Mouse (Mus musculus) left cerebral cortex, postnatal 4 days (tissue): Measurements from ENCODE around the gene Myoc. TPM values are rescaled to one million over a fixed set of nuclear protein-coding genes. Genes with fewer than 3 reads are reported as not detected.
"Not testable (repeated sequence)": the region's sequence is repeated elsewhere in the genome, so short reads cannot be mapped to it uniquely, and the experiment has no call there.

Experiments used
- DNase-seq: peaks from one replicate; pipeline ENCODE4 v3.0.0-alpha.2; 2022
- intact Hi-C: fragments of 180-260 bp; cut with DNase I; formaldehyde crosslinking; loops from one replicate; pipeline ENCODE4 v1.15.1; 2025
- total RNA-seq, 2 experiments: library from RNA; stranded (reverse); gene quantifications; 2 replicates each; pipeline ENCODE4 v1.2.3; 2021

Myoc gene
- total RNA-seq = under 1 TPM; 0.24 to 0.28 TPM

DNA sequence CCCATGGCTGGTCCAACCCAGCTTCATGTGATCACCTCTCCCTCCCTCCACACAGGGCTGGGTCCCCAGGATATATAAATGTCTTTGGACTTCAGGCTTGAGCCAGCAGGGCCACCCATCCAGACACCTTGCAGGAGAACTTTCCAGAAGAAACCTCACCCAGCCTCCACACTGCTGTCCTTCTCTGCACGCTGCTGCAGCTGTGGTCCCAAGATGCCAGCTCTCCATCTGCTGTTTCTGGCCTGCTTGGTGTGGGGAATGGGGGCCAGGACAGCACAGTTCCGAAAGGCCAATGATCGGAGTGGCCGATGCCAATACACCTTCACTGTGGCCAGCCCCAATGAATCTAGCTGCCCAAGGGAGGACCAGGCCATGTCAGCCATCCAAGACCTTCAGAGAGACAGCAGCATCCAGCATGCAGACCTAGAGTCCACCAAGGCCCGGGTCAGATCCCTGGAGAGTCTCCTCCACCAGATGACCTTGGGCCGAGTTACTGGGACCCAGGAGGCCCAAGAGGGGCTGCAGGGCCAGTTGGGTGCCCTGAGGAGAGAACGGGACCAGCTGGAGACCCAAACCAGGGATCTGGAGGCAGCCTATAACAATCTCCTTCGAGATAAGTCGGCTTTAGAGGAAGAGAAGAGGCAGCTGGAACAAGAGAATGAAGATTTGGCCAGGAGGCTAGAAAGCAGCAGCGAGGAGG is at the start of gene Myoc:
Myoc (plus strand) TSS at position 105 of the 700 bp plus-strand sequence.
- intact Hi-C loops = no loop called here
- DNase-seq = no peak

DNA sequence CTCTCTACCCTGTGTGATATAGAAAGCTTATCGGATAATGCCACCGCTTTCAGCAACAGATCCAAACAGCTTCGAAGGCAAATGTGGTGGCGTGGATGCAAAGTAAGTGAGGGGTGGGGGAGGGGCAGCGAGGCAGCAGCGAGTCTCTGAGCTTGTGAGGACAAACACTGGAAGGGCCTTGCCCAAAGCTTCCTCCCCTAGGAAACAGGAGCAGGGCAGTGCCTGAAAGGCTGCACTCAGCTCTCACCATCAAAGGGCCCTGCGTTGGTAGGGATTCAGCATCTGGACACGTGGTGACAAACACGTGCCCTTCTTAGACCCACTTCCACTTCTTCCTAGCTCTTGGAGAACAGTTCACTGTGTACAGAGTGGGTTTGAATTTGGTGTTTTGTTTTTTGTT is 49.5 kb upstream of the Myoc start:
- intact Hi-C loops = no loop called here

DNA sequence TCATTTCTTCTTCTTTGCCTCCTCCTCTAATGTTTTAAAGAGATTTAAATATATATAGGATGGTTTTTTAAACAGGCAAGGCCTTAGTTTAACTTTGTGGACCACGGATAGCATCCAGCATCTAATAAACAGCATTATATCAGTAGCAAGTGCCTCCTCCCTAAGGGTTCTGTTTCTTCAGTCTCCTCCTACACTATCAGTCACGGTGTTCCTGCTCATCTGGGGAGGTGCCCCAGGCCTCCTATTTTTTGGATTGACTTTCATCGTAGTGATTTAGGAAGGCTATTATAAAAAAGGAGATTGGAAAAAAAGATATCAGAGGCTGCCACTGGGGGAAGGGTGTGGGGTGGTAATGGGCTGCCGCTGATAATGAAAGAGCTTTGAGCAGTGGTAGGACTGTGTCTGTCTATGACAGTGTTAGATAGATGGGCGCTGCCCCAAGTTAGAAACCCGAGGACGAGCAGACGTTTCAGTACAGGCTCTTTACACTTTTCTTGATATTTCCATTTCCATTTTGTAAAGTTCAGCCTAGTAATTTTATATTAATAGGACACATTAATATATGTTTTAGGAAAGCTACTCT is 48.4 kb upstream of the Myoc start:
- intact Hi-C loops = no loop called here
- no peak for DNase-seq

More for the DNA sequence above, 49.5 kb upstream of the Myoc start:
- peak; percentile 8 for DNase-seq

DNA sequence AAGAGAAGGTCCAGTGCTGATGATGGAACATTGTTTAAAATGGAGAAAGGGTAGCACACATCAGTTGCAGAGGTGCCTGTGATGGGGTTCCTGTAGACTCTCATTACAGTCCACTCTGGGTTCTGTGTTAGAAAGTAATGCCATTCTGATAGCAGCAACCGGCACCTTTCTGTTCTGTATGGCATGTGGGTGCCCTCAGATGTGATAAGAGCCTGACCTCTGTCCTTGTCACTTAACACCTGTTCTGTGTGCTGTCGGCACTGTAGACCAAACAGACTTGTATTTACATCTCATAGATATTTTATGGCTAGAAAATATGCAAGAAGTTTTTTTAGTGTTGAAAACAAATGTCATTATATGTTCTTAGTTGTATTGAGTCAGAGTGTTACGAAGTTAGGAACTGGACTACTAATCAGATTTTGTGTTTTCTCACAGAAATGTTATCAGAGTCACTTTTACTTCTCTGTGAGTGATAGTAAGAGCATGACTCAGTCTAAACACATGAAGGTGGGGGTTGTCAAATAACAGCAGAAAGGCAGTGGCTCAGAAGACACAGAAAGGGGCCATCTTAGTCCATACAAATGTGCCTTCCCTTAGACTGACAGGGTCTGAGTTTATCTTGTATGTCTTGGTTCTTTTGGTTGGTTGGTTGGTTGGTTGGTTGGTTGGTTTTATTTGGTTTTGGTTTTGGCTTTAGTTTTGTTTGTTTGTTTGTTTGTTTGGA is 41.4 kb upstream of the Myoc start:
- DNase-seq = no peak
- intact Hi-C loops = no loop called here

DNA sequence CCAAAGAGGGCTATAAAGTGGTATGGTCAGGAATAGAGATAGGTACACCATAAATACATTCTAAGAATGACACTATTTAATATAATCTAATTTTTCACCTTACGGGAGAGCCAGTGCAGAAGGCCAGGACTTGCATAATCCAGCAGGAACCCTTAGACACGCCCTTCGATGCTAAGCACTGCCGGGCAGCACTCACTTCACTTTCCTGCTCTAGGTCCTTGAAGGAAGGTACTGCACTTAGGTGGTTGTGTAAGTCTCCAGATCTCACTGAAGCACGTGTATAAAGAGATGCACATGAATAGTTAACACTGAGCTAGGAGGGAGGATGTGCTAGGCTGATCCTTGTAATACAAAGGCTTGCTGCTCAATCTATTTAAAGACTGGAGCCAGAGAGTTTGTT is 39.3 kb upstream of the Myoc start:
- no peak for DNase-seq
- intact Hi-C loops = no loop called here

DNA sequence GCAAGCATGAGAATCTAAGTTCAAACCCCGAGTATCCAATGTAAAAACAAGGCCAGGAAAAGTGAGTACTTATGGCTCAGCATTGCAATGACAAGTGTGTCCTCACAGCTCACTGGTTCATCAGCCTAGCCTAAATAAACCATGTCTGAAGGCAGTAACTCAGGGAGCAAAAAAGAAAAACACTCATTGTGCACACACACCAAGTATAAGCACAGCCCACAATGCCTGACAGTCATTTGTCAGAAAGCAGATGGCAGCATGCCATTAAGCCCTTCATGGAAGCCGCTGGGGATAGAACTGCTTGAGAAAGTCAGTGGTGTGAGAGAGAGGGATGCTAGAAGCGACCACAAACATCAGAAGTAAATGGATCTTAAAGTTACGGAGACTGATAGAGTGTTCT is 37.7 kb upstream of the Myoc start:
- intact Hi-C loops = no loop called here
- peak; percentile 28 for DNase-seq

DNA sequence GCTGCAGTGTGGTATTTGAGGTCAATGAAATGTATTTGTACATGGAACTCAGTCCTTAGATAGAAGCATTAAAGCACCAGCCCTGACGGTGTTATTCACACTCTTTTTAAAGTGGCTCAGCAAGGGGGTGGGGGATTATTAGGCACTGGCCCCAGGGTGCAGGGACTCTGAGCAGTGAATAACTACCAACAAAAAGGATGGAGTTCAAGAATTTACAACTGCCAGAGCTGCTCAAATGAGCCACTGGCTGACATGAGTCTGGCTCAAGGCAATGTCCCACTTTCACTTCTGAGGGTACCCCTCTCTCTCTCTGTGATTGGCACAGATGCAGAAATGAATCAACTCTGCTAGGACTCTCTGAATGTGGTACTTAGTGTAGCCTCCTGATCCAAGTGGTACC is 30.8 kb upstream of the Myoc start:
- DNase-seq = no peak
- intact Hi-C loops = no loop called here

DNA sequence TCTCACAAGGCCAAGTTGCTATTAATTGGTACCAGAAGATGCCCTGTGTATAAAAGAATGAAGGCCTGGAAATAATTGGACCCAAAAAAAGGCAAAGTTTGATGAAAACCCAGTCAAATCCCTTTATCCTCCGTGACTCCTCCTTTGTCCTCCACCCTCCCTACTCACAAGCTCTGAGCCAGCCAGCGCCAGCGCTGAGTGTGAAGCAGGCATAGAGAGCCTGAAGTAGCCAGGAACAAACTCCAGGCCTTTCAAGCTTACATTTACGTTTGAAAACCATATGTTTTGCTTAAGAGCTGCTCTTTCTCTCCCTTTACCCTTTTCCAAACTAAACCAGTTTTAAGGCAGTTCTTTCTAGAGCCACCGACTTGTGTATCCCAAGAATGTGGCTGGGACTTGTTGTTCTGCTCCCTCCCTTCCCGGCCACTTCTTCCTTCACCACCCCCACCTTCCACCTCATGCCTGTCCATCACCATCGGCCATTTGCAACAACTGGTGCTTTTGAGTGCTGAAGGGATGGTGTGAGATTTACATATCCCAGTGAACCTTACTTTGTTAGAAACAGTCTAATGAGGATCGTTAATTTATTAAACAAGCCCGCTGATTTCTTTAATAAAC is 29.2 kb upstream of the Myoc start:
- DNase-seq = no peak
- intact Hi-C loops = no loop called here

DNA sequence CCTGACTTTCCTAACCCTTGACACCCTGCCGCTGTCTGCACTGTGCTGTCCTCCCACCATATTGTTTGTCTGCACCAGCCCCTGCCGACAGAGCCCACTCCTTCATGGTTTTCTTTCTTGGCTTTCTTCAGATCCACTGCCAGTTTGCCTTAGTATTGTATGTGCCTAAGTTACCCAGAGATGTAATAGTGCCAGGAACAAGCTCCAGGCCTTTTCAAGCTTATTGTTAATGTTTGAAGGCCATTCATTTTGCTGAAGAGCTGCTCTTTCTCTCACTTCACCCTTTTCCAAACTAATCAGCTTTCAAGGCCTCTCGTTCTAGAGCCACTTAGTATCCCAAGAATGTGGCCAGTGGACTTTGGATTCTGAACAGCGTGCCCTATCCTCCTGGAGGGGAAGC is 27.8 kb upstream of the Myoc start:
- intact Hi-C loops = no loop called here

DNA sequence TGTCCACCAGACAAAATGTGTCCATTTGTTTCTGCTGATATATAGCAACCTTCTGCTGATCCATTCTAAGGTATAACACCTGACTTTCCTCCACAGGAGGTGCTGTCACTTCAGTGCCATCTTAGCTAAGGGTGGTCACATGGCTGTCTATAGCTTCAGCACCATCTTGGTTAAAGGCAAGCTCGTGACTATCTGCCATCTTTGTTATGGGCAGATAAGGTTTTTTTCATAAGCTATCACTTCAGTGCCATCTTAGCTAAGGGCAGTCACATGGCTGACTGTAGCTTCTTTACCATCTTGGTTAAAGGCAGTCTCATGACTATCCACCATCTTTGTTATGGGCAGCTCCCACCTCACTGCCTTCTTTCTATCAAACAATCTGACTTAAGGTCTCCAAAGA is 23.4 kb upstream of the Myoc start:
- no peak for DNase-seq
- intact Hi-C loops = no loop called here

More for the DNA sequence above, 27.8 kb upstream of the Myoc start:
- no peak for DNase-seq

DNA sequence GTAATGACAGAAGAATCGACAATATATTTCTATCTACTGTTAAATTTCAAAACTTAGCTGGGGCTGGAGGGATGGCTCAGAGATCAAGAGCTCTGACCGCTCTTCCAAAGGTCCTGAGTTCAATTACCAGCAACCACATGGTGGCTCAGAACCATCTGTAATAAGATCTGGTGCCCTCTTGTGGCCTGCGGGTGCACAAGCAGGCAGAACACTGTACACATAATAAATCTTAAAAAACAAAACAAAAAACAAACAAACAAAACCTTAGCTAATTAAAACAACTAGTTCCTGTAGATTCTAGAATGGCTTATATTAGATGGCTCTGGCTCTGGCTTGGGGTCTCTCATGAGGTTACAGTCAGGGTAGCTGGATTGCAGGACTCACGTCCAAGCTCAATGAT is 18.5 kb upstream of the Myoc start:
- intact Hi-C loops = no loop called here
- DNase-seq = no peak

DNA sequence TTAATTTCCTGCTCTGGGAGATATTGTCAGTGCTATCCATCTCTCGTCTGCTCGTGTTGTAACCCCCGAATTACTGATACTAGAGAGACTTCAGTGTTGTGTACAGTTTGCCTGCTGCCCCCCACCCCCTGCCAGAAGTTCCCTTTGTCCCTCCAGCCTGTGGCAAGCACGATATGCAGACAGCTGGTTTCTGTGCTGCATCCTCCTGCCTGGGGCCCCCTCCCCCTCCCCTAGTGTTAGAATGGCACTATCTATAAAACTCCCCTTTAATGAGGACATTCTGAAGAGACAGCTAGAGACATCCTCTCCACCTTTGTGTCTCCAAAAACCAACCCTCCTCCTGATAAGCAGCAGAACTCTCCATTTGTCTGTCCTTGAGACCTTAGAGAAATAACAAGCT is 15.1 kb upstream of the Myoc start:
- no peak for DNase-seq
- intact Hi-C loops = no loop called here

DNA sequence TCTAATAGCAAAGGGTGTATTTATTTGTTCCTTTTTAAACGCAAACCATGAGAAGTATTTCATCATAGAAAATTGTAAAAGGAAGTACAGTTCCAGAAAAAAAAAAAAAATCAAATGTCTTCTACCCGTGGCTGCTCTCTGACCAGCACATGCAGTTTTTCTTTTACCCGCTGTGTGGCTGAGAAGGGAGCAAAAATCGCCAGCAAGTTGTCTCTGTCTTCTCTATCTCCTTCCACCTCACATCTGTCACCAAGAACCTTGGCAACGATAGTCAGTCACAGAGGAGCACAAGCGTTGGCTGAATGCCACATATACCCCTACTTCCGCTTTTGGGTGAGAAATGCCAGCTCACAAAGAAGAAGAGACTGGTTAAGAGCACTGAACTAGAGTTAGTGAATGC is 13.7 kb upstream of the Myoc start:
- intact Hi-C loops = no loop called here
- DNase-seq = no peak

DNA sequence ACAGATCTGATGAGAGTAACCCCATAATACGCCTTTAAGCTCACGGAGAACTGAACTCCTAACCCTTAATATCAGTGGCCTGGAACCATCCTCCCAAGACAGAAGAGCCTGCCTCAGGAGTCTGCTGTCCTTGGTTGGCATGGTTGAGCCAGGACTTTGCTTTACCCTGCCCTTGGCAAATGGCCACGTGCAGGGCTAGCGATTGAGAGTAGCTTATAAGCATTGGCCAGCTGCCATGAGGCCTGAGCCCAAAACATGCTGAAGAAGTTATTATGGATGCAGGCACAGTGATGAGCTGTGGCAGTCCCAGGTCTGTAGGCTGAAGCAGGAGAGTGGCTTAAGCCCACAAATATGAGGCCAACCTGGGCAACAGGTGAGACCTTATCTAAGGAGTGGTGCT is 11.1 kb upstream of the Myoc start:
- intact Hi-C loops = not testable (repeated sequence)
- DNase-seq = peak; percentile 37

DNA sequence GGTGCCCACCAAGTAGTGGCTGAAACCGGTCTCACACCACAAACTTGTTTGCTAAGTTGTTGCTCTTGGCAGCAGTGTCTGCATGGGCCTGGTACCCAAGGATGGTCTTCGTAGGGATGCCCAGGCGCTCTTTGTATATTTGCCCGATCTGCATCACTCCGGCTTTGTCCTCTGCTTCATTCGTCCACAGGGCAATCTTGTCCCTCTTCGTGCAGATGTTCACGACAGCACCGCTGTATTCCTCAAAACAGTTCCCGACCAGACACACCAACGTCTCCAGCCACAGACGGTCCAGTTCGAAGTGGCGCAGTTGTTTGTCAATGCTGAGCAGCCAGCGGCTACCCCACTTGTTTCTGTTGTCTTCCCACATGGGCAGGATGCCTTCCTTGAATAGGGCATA is 10.6 kb upstream of the Myoc start:
- intact Hi-C loops, DNase-seq: not testable (repeated sequence)

DNA sequence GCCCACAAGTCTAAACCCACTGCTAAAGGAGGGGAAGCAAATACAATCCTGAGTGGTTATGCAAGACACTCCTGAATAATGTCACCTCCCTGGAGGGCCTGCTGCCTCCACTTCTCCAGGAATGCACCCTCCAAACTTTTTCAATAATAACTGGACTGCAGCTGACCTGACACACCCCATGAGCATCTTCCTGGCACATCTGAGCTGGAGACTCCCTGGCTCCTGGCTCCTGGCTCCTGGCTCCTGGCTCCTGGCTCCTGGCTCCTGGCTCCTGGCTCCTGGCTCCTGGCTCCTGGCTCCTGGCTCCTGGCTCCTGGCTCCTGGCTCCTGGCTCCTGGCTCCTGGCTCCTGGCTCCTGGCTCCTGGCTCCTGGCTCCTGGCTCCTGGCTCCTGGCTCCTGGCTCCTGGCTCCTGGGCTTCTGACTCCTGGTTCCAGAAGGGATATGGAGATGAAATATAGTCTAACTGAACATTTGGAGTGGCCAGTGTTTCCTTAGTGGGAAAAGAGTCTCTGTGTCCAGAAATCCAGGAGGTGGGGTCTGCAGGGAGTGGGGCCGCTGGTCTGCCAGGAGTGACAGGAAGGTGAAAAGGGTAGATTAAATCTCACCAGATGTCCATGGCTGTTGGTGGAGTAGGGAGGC is 3.5 kb upstream of the Myoc start:
- intact Hi-C loops, DNase-seq: not testable (repeated sequence)

DNA sequence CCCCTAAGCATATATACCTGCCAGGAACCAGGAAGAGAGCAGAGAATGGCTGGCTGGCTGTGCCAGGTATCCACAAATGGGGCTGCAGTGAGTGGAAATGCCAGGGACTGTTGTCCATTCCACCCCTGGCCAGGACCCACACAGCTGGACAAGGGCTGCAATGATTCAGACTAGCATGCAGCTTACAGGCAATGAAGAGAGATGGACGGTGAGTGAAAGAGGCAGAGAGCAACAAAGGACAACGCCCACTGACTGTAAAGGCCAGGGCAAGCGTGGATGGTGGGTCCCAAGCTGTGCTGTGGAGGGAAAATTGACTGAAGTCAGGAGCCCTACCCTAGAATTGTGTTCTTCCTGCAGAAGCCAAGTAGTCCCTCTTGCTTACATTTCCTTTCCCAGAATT is 2.4 kb upstream of the Myoc start:
- no peak for DNase-seq
- intact Hi-C loops = no loop called here

DNA sequence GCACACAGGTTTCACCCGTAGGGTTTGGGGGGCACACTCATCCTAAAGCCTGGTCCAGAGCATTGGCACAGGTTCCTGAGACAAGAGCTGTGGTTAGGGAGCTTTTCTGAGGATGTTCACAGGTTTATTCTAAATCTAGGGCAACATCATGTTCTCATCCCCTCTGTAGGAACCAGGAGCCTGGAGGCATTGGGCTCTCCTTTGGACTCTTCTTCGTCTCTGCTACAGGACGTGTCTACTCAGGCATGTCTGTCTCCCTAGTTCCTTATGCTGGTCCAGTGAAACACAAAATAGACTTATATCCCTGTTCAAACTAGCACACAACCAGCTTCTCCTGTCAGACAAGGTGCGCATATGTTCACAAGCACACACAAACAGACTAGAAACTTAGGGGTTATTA is 420 bp upstream of the Myoc start:
- intact Hi-C loops = no loop called here
- DNase-seq = no peak

DNA sequence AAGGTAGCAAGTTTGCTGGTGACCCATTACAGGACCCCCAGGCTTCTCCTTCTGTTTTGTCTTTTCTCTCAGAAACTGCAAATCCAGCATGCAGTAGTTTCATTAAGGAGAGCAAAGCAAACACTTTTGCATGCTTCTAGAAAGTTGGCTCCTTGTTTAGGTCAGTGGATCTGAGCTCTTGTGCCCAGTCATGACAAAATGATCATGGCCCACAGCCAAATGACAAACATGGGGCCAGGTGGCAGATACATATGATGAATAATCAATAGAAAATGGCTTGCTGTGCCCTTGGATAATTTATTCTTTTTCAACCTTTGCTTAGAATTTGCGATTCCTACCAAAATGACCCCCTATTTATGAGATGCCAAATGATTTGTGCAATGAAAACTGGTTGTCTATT is 906 bp downstream of the Myoc start:
- intact Hi-C loops = no loop called here
- no peak for DNase-seq

DNA sequence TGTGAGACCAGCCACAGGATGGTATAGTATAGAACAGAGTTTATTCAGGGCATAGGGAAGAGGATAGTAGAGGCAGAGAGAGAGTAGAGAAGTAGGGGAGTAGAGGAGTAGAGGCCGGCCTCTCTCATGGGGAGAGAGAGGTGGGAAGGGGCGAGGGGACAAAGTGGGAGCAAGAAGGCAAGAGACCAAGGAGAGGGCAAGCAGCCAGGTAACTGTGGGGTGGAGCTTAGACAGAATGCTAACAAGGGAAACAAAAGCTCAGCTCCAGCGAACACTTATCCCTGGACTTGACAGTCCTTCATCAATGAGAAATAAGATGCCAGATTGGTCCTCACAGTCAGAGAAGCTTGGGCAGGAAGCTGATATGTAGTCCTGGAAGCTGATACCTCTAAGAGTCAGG is 3.6 kb downstream of the Myoc start:
- intact Hi-C loops = no loop called here

DNA sequence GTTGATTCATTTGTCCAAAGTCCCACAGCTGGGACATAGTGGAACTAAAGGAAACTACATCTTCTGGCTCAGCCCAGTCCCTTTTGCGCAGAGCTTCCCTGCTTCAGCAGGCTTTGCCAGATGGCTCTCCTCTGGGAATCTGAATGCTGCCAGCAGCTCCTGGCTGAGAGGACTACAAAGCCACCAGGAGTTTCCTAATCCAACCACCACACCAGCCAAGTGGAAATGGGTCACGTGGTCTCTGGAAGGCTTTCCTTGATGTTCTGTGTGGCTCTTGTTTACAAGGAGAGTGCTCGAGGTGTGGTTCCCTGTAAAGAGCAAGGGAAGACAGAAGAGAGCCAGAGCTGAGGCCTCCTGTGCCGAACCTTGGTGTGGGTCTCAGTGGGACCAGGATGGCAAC is 4.8 kb downstream of the Myoc start:
- intact Hi-C loops = no loop called here
- peak; percentile 86 for DNase-seq

More for the DNA sequence above, 3.6 kb downstream of the Myoc start:
- peak; percentile 31 for DNase-seq
